Mouse (Mus musculus) embryo, embryonic 11.5 days (tissue): Measurements from ENCODE around the gene Wapl.

Experiments used
- DNase-seq: peaks from one replicate; pipeline ENCODE4 v3.0.0-alpha.2; 2012; ENCODE audit warnings: low read depth, low spot score

Wapl gene

DNA sequence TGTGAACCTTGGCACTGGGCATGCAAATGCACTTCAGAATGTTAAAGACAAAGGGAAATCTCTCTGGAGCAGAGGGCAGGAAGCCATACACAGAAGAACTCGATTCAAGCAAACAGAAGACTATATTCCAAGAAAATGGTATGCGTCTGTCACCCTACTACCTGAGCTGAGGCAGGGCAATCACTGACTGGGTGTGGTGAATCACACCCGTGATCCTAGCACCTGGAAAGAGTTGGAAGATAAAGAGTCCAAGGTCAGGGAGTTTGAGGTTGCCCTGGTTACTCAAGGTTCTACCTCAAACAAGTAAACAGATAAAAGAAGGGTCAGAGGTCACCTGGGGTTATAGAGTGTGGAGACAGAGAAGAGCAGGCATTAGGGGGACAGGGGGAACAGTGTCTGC is 100.0 kb downstream of the Wapl start:
- DNase-seq = no peak

DNA sequence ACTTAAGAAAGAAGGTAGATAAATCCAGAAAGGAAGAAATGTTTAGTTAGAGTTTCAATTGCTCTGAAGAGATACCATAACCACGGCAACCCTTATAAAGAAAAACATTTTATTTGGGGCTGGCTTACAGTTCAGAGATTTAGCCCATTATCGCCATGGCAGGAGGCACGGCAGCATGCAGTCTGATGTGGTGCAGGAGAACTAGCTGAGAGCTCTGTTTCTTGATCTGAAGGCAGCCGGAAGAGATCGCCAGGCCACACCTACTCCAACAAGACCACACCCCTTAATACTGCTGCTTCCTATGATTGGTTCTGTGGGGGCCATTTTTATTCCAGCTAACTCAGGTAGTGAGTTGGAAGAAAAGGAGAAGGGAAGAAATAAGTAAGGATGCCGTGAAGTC is 100.5 kb downstream of the Wapl start:
- DNase-seq = no peak

DNA sequence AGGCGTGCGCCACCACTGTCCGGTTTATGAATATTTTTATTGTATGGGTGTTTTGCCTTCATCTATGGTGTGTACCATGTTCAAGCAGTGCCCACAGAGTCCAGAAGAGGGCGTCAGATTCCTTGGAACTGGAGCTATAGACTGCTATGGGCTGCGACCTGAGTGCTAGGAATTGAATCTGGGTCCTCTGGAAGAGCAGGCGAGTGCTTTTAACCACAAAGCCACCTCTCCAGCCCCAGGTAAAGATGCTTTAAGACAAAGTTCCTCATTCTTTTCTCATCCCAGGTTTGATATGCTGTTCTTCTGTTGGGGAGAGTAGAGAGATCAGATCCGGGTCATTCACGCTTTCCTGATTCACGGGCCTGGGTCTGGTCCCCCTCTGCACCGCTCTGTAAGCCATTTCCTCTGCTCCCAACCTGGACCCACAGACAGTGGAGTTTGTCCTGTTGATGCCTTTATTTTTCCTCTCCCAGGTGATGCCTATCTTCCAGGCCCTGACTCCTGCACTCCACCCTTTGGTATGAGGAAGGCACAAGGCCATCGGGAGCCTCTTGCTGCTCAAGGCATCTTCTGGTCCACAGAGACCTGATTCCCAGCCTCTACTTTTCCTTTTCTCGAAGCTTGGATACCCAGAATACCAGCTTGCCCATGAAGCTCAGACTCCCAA is 103.1 kb downstream of the Wapl start:
- DNase-seq = no peak

DNA sequence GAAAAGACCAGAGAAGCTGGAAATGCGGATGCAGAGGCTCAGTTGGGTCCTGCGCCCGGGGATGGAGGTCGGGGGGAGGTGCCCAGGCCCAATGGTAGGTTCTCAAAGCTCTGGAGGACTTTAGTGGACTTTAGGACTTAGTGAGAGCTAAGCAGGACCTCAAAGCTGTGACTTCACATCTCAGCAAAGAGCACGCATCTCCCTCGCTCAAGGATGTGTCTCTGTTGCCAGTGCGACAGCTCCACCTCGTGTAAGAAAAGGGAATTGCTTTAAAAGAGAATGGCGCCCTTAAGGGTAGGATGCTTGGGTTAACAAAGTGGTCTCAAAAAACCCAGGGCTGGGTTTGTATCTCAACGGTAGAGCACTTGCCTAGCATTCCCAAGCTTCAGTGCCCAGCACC is 104.1 kb downstream of the Wapl start:
- DNase-seq = peak; percentile 61

DNA sequence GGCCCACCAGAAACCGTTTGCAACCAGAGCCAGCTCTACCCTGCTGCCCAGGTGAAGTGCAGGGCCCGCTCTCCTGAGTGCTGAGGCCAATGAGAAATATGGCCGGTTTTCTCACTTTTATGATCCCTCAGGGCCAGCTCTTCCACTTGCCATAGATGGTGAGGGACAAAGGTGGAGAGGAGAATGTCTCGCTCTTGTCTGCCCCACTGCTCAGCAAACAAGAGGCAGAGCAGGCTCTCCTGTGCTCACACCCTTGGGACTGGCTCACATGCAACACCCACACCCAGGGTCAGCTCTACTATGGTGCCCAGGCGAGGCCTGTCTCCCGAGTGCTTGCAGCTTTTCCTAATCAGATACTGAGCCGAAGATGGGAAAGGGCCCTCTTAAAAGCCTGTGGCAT is 105.0 kb downstream of the Wapl start:
- DNase-seq = no peak

DNA sequence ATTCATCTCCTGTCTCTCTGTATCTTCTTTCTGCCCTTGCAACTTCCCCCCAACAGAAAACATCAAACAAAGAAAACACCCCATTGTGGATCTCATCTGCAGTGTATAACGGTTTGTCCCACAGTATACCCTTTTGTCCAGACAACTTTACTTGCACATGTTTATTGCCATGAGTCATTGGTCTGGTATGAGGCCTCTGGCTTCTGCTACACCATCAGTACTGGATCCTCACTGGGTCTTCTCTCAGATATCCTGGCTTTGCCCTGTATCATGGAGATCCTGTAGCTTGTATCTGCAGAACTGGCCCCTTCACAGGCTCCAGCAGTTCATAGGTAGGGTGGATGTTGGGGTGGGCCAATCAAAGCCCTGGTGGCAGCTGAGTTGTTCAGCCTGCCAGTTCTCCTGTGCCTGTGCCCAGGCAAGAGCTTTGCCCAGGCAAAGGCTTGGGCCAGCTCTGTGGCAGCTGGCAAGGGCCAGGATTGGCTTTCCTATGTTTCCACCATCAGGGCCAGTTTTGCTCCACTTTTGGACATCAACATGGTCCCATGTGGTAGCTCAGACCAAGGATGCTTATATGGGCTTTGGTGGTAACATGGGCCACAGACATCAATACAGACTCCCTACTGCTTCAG is 119.8 kb downstream of the Wapl start:
- no peak for DNase-seq
